Mouse (Mus musculus) embryonic facial prominence, embryonic 13.5 days (tissue): ENCODE measurements around the gene Ift80. TPM values are rescaled to one million over a fixed set of nuclear protein-coding genes. Genes with fewer than 3 reads are reported as not detected.

Experiments used
- ATAC-seq: fragments of 200-750 bp; cut with Nextera tagmentation; 2 replicates; pipeline ENCODE4 v1.8.0; 2017; ENCODE audit warnings: low read depth; ENCODE audit not compliant: insufficient number of reproducible peaks, insufficient read depth, low FRiP score, low TSS enrichment
- H3K27ac ChIP-seq: fragments of 300-500 bp; sonication (generic); 2 replicates; pipeline ENCODE4 v1.5.1; 2015; ENCODE audit warnings: moderate library complexity, mild to moderate bottlenecking, inconsistent platforms
- H3K27me3 ChIP-seq: fragments of 300-500 bp; sonication (generic); 2 replicates; pipeline ENCODE4 v1.6.1; 2015; ENCODE audit warnings: mild to moderate bottlenecking, inconsistent platforms
- H3K36me3 ChIP-seq: fragments of 300-500 bp; sonication (generic); 2 replicates; pipeline ENCODE4 v1.6.1; 2015; ENCODE audit warnings: mild to moderate bottlenecking, inconsistent platforms
- H3K4me1 ChIP-seq: fragments of 300-500 bp; sonication (generic); 2 replicates; pipeline ENCODE4 v1.6.1; 2015; ENCODE audit warnings: inconsistent platforms
- H3K4me2 ChIP-seq: fragments of 300-500 bp; sonication (generic); 2 replicates; pipeline ENCODE4 v1.6.1; 2015; ENCODE audit warnings: moderate library complexity, mild to moderate bottlenecking, inconsistent platforms
- H3K4me3 ChIP-seq: fragments of 300-500 bp; sonication (generic); 2 replicates; pipeline ENCODE4 v1.5.1; 2015; ENCODE audit warnings: mild to moderate bottlenecking, inconsistent platforms
- H3K9ac ChIP-seq: fragments of 300-500 bp; sonication (generic); 2 replicates; pipeline ENCODE4 v1.6.1; 2015; ENCODE audit warnings: mild to moderate bottlenecking, inconsistent platforms
- H3K9me3 ChIP-seq: fragments of 300-500 bp; sonication (generic); 2 replicates; pipeline ENCODE4 v1.6.1; 2016; ENCODE audit warnings: inconsistent platforms
- WGBS: fragments of 180-500 bp; shearing (Covaris S2); methylation state at CpG from one replicate; pipeline ENCODE4 v1.1.7; 2015; ENCODE audit warnings: mixed read lengths; 5-methylcytosine and 5-hydroxymethylcytosine counted together
- microRNA counts: library from miRNA; unstranded; fragments of <30 nt; microRNA quantifications from one replicate; lab custom pipeline; 2016
- microRNA-seq: library from miRNA; unstranded; fragments of <30 nt; microRNA quantifications from one replicate; pipeline ENCODE4, GENCODE M21; 2016
- polyA plus RNA-seq: library from polyadenylated mRNA; unstranded; fragments of >200 nt; fragmentation: Nextera tagmentation; extraction: Ambion mirVana; gene quantifications from 2 replicates; pipeline ENCODE4 v1.2.1, GENCODE M21; 2015

The Ift80 gene
- polyA plus RNA-seq, 1 experiment from 2014 or later: 18.6 TPM

DNA sequence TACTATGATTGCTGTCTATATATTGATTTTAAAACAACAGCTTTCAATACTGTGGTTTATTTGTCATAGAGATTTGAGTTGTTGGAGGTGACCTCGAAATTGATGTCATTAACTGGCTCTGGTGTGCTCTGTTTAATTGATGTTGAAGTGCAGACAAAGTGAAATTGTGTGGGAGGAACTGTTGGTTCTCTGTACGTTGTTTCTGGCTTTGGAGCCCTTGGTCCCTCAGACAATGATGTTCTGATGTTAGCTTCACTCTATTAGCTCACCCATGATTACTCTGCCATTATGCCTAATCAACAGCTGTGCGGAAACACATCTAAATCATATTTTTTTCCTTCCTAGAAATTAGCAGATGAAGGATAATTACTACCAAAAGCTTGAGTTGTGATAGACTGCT, 156.0 kb downstream of the Ift80 start:
- no peak overlapping the region for H3K27ac ChIP-seq
- no peaks in the 10 kb centered on the region for H3K36me3 ChIP-seq
- no peak overlapping the region for H3K4me3 ChIP-seq
- H3K9me3 ChIP-seq: no peaks in the 10 kb centered on the region
- 55% methylated on average over 3 of the region's 3 CpGs for WGBS
- no peaks in the 10 kb centered on the region for H3K27me3 ChIP-seq
- ATAC-seq: no peak
- no peak overlapping the region for H3K9ac ChIP-seq
- no peaks in the 10 kb centered on the region for H3K4me1 ChIP-seq
- no peak overlapping the region for H3K4me2 ChIP-seq

- no peaks in the 10 kb centered on the region for H3K4me1 ChIP-seq
- H3K9me3 ChIP-seq: no peaks in the 10 kb centered on the region
- H3K4me3 ChIP-seq: no peak overlapping the region
- H3K36me3 ChIP-seq: no peaks in the 10 kb centered on the region
- no peaks in the 10 kb centered on the region for H3K27me3 ChIP-seq
- no peak overlapping the region for H3K27ac ChIP-seq
- ATAC-seq: no peak
- WGBS: 93% methylated on average over 4 of the region's 4 CpGs
- no peak overlapping the region for H3K9ac ChIP-seq
- no peak overlapping the region for H3K4me2 ChIP-seq
These were observed 160.3 kb downstream of the Ift80 start for GRCm38 (mm10) chr3:68844025-68844424.

MicroRNA genes within 50 kb of the gene (microRNA counts, 519-probe panel; counts per million panel counts)
- 5,168 counts per million, percentile 96 among the panel's probes with 10 or more counts for microRNA mmu-miR-15b (lab: Ali Mortazavi, UCI)

Small RNAs within 50 kb of the gene (microRNA-seq; reads per million reads assigned to microRNA genes)
- gene Mir15b (1,061 reads per million, percentile 77 among the genes with 10 or more reads in this experiment), gene Mir16-2 (328 reads per million, percentile 68 among the genes with 10 or more reads in this experiment)

Other genes starting within 250 kb of the Ift80 start
- gene 1110032F04Rik, start 135.0 kb downstream of the Ift80 start, polyA plus RNA-seq: 0.73 and 1.4 TPM in 2 replicates
- gene Smc4, start 168 bp upstream of the Ift80 start, polyA plus RNA-seq: 167 and 188 TPM in 2 replicates
- gene Trim59, start 40.2 kb upstream of the Ift80 start, polyA plus RNA-seq: 120 and 124 TPM in 2 replicates
- 28.4 and 31.8 TPM in 2 replicates for gene Kpna4, start 122.5 kb upstream of the Ift80 start, polyA plus RNA-seq
- not detected in 2 replicates for gene Arl14, start 217.8 kb upstream of the Ift80 start, polyA plus RNA-seq